Mouse (Mus musculus): ENCODE data around the gene Hpcal1.

GRCm38 (mm10) chr12:17723999-17724398 lies 33.3 kb downstream of the Hpcal1 start:
- no peak for TF ChIP-seq CTCF (IDR thresholded peaks at IDR 0.05; ENCODE audit: borderline replicate concordance, insufficient read depth, low read depth, low read length)
- no peak for TF ChIP-seq POLR2A (IDR thresholded peaks at IDR 0.05; ENCODE audit: borderline replicate concordance, insufficient read depth, low read length)

Data from cerebellum, adult 2 months (tissue).